Mouse (Mus musculus): ENCODE data around the gene Shank2.

The Shank2 gene

GRCm38 (mm10) chr7:144461246-144461902 is 459.6 kb downstream of the Shank2 start:
- in situ Hi-C loops (cut with MboI; ENCODE audit: low sequenced_read_pairs) = no loop called here

- in situ Hi-C loops (cut with MboI; ENCODE audit: low sequenced_read_pairs) = no loop called here
These were observed 460.8 kb downstream of the Shank2 start for GRCm38 (mm10) chr7:144462577-144462976.

- in situ Hi-C loops (cut with MboI; ENCODE audit: low sequenced_read_pairs) = no loop called here
These were observed 467.0 kb downstream of the Shank2 start for GRCm38 (mm10) chr7:144468741-144469140.

- in situ Hi-C loops (cut with MboI; ENCODE audit: low sequenced_read_pairs) = no loop called here
These were observed 467.5 kb downstream of the Shank2 start for GRCm38 (mm10) chr7:144469181-144469641.

- in situ Hi-C loops (cut with MboI; ENCODE audit: low sequenced_read_pairs) = no loop called here
These were observed 468.3 kb downstream of the Shank2 start for GRCm38 (mm10) chr7:144469908-144470544.

- in situ Hi-C loops (cut with MboI; ENCODE audit: low sequenced_read_pairs) = no loop called here
These were observed 468.9 kb downstream of the Shank2 start, which contains the start of gene Cttn for GRCm38 (mm10) chr7:144470545-144471059. Gene Cttn, minus strand, starts transcription at chr7:144471009.

GRCm38 (mm10) chr7:144471103-144471502 is 469.4 kb downstream of the Shank2 start:
- in situ Hi-C loops (cut with MboI; ENCODE audit: low sequenced_read_pairs) = no loop called here

GRCm38 (mm10) chr7:144473486-144473885 is 471.8 kb downstream of the Shank2 start:
- in situ Hi-C loops (cut with MboI; ENCODE audit: low sequenced_read_pairs) = no loop called here

All from CH12F3 (cell line).